Mouse (Mus musculus) thymus, adult 2 months (tissue): ENCODE data around the gene Grhpr.

Experiments
- CTCF ChIP-seq: fragments of 200-500 bp; IDR thresholded peaks from 2 replicates; pipeline ENCODE4 v1.5.1; 2012; ENCODE audit warnings: mild to moderate bottlenecking, control low read depth, low read length, moderate library complexity, borderline replicate concordance; ENCODE audit not compliant: control insufficient read depth, poor library complexity, insufficient read depth; ENCODE audit errors: extremely low read depth
- POLR2A ChIP-seq: fragments of 200-500 bp; IDR thresholded peaks from 2 replicates; pipeline ENCODE4 v1.6.1; 2012; ENCODE audit warnings: mild to moderate bottlenecking, low read length, control low read depth, moderate library complexity; ENCODE audit not compliant: control insufficient read depth, poor library complexity, insufficient read depth; ENCODE audit errors: extremely low read depth

- TF ChIP-seq CTCF (peak; percentile 78; the same call in 1 of the 2 replicates), POLR2A (peak; percentile 47; the same call in 1 of the 2 replicates)
Measured at GRCm38 (mm10) chr4:44981280-44981973, at the start of gene Grhpr.
